8 mouse cellular contexts compared by ENCODE assay signal in the genomic region with DNA sequence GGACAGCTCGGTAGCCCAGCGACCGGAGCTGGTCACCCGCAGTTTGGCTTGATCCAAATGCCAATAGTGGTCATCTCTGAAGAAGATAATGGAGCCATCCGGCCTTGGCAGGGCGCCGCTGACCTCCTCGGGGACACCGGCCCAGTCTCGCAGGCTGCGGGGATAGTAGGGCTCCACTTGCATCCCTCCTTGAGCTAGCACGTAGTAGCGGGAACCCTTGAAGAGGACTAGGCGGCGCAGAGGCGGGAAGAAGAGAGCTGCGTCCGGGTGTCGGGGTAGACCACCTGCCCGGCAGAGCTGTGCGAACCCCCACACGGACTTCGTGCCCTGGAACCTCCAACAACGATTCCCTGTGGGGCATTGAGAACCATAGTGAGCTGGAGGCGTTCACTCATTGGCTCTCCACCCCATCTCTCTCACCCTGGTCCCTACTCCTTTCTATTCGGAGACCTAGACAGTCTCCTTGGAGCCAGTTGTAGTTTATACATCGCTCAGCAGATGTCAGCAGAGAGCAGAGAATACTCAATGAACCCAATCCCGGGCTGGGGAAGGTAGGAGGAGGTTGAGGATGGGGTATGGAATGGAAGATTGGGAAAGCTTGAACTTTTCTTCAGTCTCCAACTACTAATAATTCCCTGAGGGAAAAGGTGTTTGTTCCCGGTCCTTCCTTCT. TPM values are rescaled to one million over a fixed set of nuclear protein-coding genes. Genes with fewer than 3 reads are reported as not detected.
DNase-seq lines count a peak whose midpoint lies in the region; ATAC-seq and TF ChIP-seq lines count a peak whose summit lies in the region.

No protein-coding gene starts in this region.

- H3K9me3 ChIP-seq in limb, embryonic 11.5 days (ENCODE audit: control insufficient read depth, low read length), result no peaks in the 10 kb centered on the region
- no peaks in the 10 kb centered on the region for H3K9me3 ChIP-seq in midbrain, embryonic 12.5 days

- peak; percentile 95 for TF ChIP-seq CTCF in heart, adult 2 months (IDR thresholded peaks at IDR 0.05)

- no peaks in the 10 kb centered on the region for H3K79me2 ChIP-seq in heart, adult 2 months (replicated peaks; ENCODE audit: control insufficient read depth, insufficient read depth, low read length)

- intact Hi-C loops in heart, adult 2 months (cut with DNase I), result loop anchor here (1.0 to 5.0 kb wide), 3 partner anchors 30 to 310 kb away; a partner anchor contains a TSS

- 0 out of 2 replicates have a peak, but pooled peaks have one; percentile 31 for ATAC-seq in limb, embryonic 11.5 days (ENCODE audit: insufficient number of reproducible peaks, low FRiP score, low TSS enrichment, low read depth)
- peak; percentile 27; the same call in 1 of the 2 replicates for ATAC-seq in midbrain, embryonic 12.5 days (ENCODE audit: low FRiP score, low read depth)

- DNase-seq in 3T3-L1 (ENCODE audit: low read depth, low spot score), result peak; percentile 87
- peak; percentile 75 to 77 for DNase-seq in adrenal gland, adult 18-20 months (ENCODE audit: low spot score in 2 of 2)
- peak; percentile 94 for DNase-seq in embryo, embryonic 10.5 days (ENCODE audit: low spot score)
- DNase-seq in heart, adult 2 months, result peak; percentile 73 to 78
- DNase-seq in kidney, adult 18-20 months, result peak; percentile 79
- DNase-seq in limb, embryonic 11.5 days (ENCODE audit: low spot score), result peak; percentile 87
- peak; percentile 56 to 71 for DNase-seq in spleen, postnatal 10 days (ENCODE audit: low spot score in 2 of 2)

- TF ChIP-seq POLR2A in heart, adult 2 months (IDR thresholded peaks at IDR 0.05; ENCODE audit: insufficient read depth, low read depth, low read length), result no peak

- no peaks in the 10 kb centered on the region; the same call in 1 of the 2 replicates for H3K27me3 ChIP-seq in heart, adult 2 months (ENCODE audit: control insufficient read depth, insufficient read depth, low read length)
- peaks cover 43% of the 10 kb centered on the region for H3K27me3 ChIP-seq in limb, embryonic 11.5 days (ENCODE audit: control insufficient read depth, insufficient read depth, low read length)
- H3K27me3 ChIP-seq in midbrain, embryonic 12.5 days, result peaks cover 80% of the 10 kb centered on the region

- no peaks in the 10 kb centered on the region for H3K36me3 ChIP-seq in heart, adult 2 months (ENCODE audit: control insufficient read depth, insufficient read depth, low read length)
- no peaks in the 10 kb centered on the region; the same call in 1 of the 2 replicates for H3K36me3 ChIP-seq in limb, embryonic 11.5 days (ENCODE audit: control insufficient read depth, insufficient read depth, low read length)
- H3K36me3 ChIP-seq in midbrain, embryonic 12.5 days, result no peaks in the 10 kb centered on the region

- H3K9ac ChIP-seq in heart, adult 2 months (ENCODE audit: low read depth, low read length), result peak overlapping the region; percentile 46; the same call in 1 of the 2 replicates
- no peak overlapping the region for H3K9ac ChIP-seq in limb, embryonic 11.5 days (ENCODE audit: low read length)
- no peak overlapping the region for H3K9ac ChIP-seq in midbrain, embryonic 12.5 days (replicated peaks)

- peaks cover 18% of the 10 kb centered on the region for H3K4me1 ChIP-seq in heart, adult 2 months (ENCODE audit: control insufficient read depth, insufficient read depth, low read length)
- H3K4me1 ChIP-seq in limb, embryonic 11.5 days (ENCODE audit: control insufficient read depth, insufficient read depth, low read length), result no peaks in the 10 kb centered on the region
- H3K4me1 ChIP-seq in midbrain, embryonic 12.5 days, result peaks cover 13% of the 10 kb centered on the region

- peak; percentile 91 for TF ChIP-seq EP300 in heart, adult 2 months (IDR thresholded peaks at IDR 0.05; ENCODE audit: insufficient read depth, low read depth, low read length)

- 9% methylated on average over 29 of the region's 29 CpGs for WGBS in heart, adult 2 months
- 12% methylated on average over 29 of the region's 29 CpGs for WGBS in limb, embryonic 11.5 days
- 13% methylated on average over 29 of the region's 29 CpGs for WGBS in midbrain, embryonic 12.5 days

- H3K27ac ChIP-seq in heart, adult 2 months, result no peak overlapping the region
- no peak overlapping the region for H3K27ac ChIP-seq in limb, embryonic 11.5 days (replicated peaks; ENCODE audit: low read depth, low read length)
- no peak overlapping the region for H3K27ac ChIP-seq in midbrain, embryonic 12.5 days (replicated peaks)

- 0 out of 2 replicates have a peak overlapping the region, but pooled peaks have one; percentile 10 for H3K4me2 ChIP-seq in limb, embryonic 11.5 days (ENCODE audit: low read depth, severe bottlenecking)
- H3K4me2 ChIP-seq in midbrain, embryonic 12.5 days (replicated peaks), result peak overlapping the region; percentile 40

- peak overlapping the region; percentile 20; the same call in 1 of the 2 replicates for H3K4me3 ChIP-seq in heart, adult 2 months
- H3K4me3 ChIP-seq in limb, embryonic 11.5 days (ENCODE audit: low read depth, low read length), result no peak overlapping the region; the same call in 1 of the 2 replicates
- peak overlapping the region; percentile 20; the same call in 1 of the 2 replicates for H3K4me3 ChIP-seq in midbrain, embryonic 12.5 days

RNA-seq across cellular contexts. Expression of a gene that starts 5.3 kb away (rescaled TPM):
- 1 to 10 TPM in 1 of 2 experiments, under 1 TPM in 1; 0.43 to 1.5 TPM for total RNA-seq in adrenal gland, adult 18-20 months (2021)
- total RNA-seq in heart, adult 2 months (2021), result not detected
- 0.27 TPM in 1 of 2 replicates, not detected in the other for polyA plus RNA-seq in heart, adult 2 months (2012; rRNA removed)
- 0.55 TPM in 1 of 2 replicates, not detected in the other for polyA plus RNA-seq in limb, embryonic 11.5 days (2014; fragmentation: Nextera tagmentation; extraction: Ambion mirVana)
- polyA plus RNA-seq in midbrain, embryonic 12.5 days (2016; fragmentation: Nextera tagmentation; extraction: Ambion mirVana), result 0.29 TPM in 1 of 2 replicates, not detected in the other

RNA-seq across cellular contexts. Expression of a gene that starts 13.5 kb away (rescaled TPM):
- not detected for total RNA-seq in adrenal gland, adult 18-20 months (2021)
- total RNA-seq in heart, adult 2 months (2021), result not detected
- polyA plus RNA-seq in heart, adult 2 months (2012; rRNA removed), result 0.10 TPM in 1 of 2 replicates, not detected in the other
- not detected in 2 replicates for polyA plus RNA-seq in limb, embryonic 11.5 days (2014; fragmentation: Nextera tagmentation; extraction: Ambion mirVana)
- polyA plus RNA-seq in midbrain, embryonic 12.5 days (2016; fragmentation: Nextera tagmentation; extraction: Ambion mirVana), result not detected in 2 replicates

RNA-seq across cellular contexts. Expression of a gene that starts 20.1 kb away (rescaled TPM):
- 10 to 100 TPM; 10.7 to 11.5 TPM for total RNA-seq in adrenal gland, adult 18-20 months (2021)
- 1 to 10 TPM; 4.7 to 4.9 TPM for total RNA-seq in heart, adult 2 months (2021)
- 3.3 and 4.4 TPM in 2 replicates for polyA plus RNA-seq in heart, adult 2 months (2012; rRNA removed)
- polyA plus RNA-seq in limb, embryonic 11.5 days (2014; fragmentation: Nextera tagmentation; extraction: Ambion mirVana), result 2.9 and 3.7 TPM in 2 replicates
- 2.1 and 3.3 TPM in 2 replicates for polyA plus RNA-seq in midbrain, embryonic 12.5 days (2016; fragmentation: Nextera tagmentation; extraction: Ambion mirVana)

RNA-seq across cellular contexts. Expression of a gene that starts 30.2 kb away (rescaled TPM):
- total RNA-seq in adrenal gland, adult 18-20 months (2021), result 10 to 100 TPM; 58.8 to 72.0 TPM
- total RNA-seq in heart, adult 2 months (2021), result 10 to 100 TPM; 34.2 to 39.6 TPM
- polyA plus RNA-seq in heart, adult 2 months (2012; rRNA removed), result 9.1 and 15.2 TPM in 2 replicates
- polyA plus RNA-seq in limb, embryonic 11.5 days (2014; fragmentation: Nextera tagmentation; extraction: Ambion mirVana), result 11.3 and 13.3 TPM in 2 replicates
- polyA plus RNA-seq in midbrain, embryonic 12.5 days (2016; fragmentation: Nextera tagmentation; extraction: Ambion mirVana), result 13.3 and 17.0 TPM in 2 replicates

RNA-seq across cellular contexts. Expression of a gene that starts 33.8 kb away (rescaled TPM):
- total RNA-seq in adrenal gland, adult 18-20 months (2021), result 10 to 100 TPM; 11.4 to 12.4 TPM
- total RNA-seq in heart, adult 2 months (2021), result 10 to 100 TPM; 61.9 to 77.8 TPM
- polyA plus RNA-seq in heart, adult 2 months (2012; rRNA removed), result 70.8 and 71.6 TPM in 2 replicates
- 0.88 and 1.3 TPM in 2 replicates for polyA plus RNA-seq in limb, embryonic 11.5 days (2014; fragmentation: Nextera tagmentation; extraction: Ambion mirVana)
- polyA plus RNA-seq in midbrain, embryonic 12.5 days (2016; fragmentation: Nextera tagmentation; extraction: Ambion mirVana), result 13.6 and 13.9 TPM in 2 replicates
